Mouse (Mus musculus): ENCODE measurements around the gene Klhdc10. TPM values are rescaled to one million over a fixed set of nuclear protein-coding genes. Genes with fewer than 3 reads are reported as not detected.
"Not testable (repeated sequence)": the region's sequence is repeated elsewhere in the genome, so short reads cannot be mapped to it uniquely, and the experiment has no call there.

Gene Klhdc10
- polyA plus RNA-seq, 1 experiment from 2014 or later: 24.9 TPM

- Histone ChIP-seq H3K4me2 (no peak overlapping the region), H3K4me1 (ENCODE audit: control insufficient read depth, insufficient read depth, low read length) (peaks cover 21% of the 10 kb centered on the region), H3K27ac (ENCODE audit: low read depth, low read length) (peak overlapping the region; percentile 54), H3K9me3 (replicated peaks; ENCODE audit: control insufficient read depth, low read length) (no peaks in the 10 kb centered on the region), H3K4me3 (ENCODE audit: low read depth, low read length) (no peak overlapping the region), H3K27me3 (ENCODE audit: control insufficient read depth, insufficient read depth, low read length) (no peaks in the 10 kb centered on the region), H3K9ac (ENCODE audit: low read depth, low read length) (no peak overlapping the region), H3K36me3 (ENCODE audit: control insufficient read depth, insufficient read depth, low read length) (peaks cover 2% of the 10 kb centered on the region; the same call in 1 of the 2 replicates)
- WGBS (ENCODE audit: insufficient replicate concordance): 48% methylated on average over 12 of the region's 12 CpGs
- no peak for ATAC-seq (replicated peaks; ENCODE audit: insufficient number of reproducible peaks, low FRiP score, low TSS enrichment)
Measured at GRCm38 (mm10) chr6:30359762-30360509, 41.7 kb upstream of the Klhdc10 start.

- Histone ChIP-seq H3K9ac (ENCODE audit: low read depth, low read length) (no peak overlapping the region), H3K9me3 (replicated peaks; ENCODE audit: control insufficient read depth, low read length) (no peaks in the 10 kb centered on the region), H3K27ac (ENCODE audit: low read depth, low read length) (no peak overlapping the region), H3K27me3 (ENCODE audit: control insufficient read depth, insufficient read depth, low read length) (no peaks in the 10 kb centered on the region), H3K4me2 (no peak overlapping the region), H3K4me3 (ENCODE audit: low read depth, low read length) (no peak overlapping the region), H3K36me3 (ENCODE audit: control insufficient read depth, insufficient read depth, low read length) (peaks cover 21% of the 10 kb centered on the region), H3K4me1 (ENCODE audit: control insufficient read depth, insufficient read depth, low read length) (peaks cover 4% of the 10 kb centered on the region)
- ATAC-seq (replicated peaks; ENCODE audit: insufficient number of reproducible peaks, low FRiP score, low TSS enrichment): no peak
- 39% methylated on average over 5 of the region's 5 CpGs for WGBS (ENCODE audit: insufficient replicate concordance)
Measured at GRCm38 (mm10) chr6:30363808-30364207, 37.9 kb upstream of the Klhdc10 start.

DNA sequence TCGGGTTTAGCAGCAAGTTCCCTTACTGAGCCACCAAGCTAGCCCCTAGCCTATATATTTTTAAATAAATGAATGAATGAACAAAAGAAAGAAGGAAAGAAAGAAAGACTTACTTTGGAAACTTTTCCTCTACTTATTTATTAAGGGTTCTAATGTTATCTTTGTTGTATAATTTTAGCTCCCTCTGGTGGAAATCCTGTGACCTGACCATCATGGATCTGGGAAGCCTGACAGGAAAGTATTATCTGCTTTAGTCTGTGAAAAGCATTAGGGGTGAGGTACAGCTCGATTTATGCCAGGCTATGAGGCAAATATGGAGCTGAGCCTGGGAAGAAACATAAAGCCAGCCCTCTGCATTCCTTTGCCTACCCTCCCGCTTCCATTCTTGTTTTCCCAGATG lies 32.4 kb upstream of the Klhdc10 start:
- ATAC-seq (replicated peaks; ENCODE audit: insufficient number of reproducible peaks, low FRiP score, low TSS enrichment): no peak
- Histone ChIP-seq H3K4me3 (ENCODE audit: low read depth, low read length) (no peak overlapping the region), H3K9me3 (replicated peaks; ENCODE audit: control insufficient read depth, low read length) (no peaks in the 10 kb centered on the region), H3K27ac (ENCODE audit: low read depth, low read length) (no peak overlapping the region), H3K27me3 (ENCODE audit: control insufficient read depth, insufficient read depth, low read length) (no peaks in the 10 kb centered on the region), H3K9ac (ENCODE audit: low read depth, low read length) (no peak overlapping the region), H3K4me2 (no peak overlapping the region), H3K4me1 (ENCODE audit: control insufficient read depth, insufficient read depth, low read length) (no peaks in the 10 kb centered on the region), H3K36me3 (ENCODE audit: control insufficient read depth, insufficient read depth, low read length) (peaks cover 43% of the 10 kb centered on the region)
- WGBS (ENCODE audit: insufficient replicate concordance): 75% methylated on average over 3 of the region's 3 CpGs

- H3K4me3 ChIP-seq (ENCODE audit: low read depth, low read length): no peak overlapping the region
- ATAC-seq (replicated peaks; ENCODE audit: insufficient number of reproducible peaks, low FRiP score, low TSS enrichment): no peak
- no peak overlapping the region for H3K4me2 ChIP-seq
- H3K27me3 ChIP-seq (ENCODE audit: control insufficient read depth, insufficient read depth, low read length): no peaks in the 10 kb centered on the region
- no peak overlapping the region for H3K27ac ChIP-seq (ENCODE audit: low read depth, low read length)
- H3K36me3 ChIP-seq (ENCODE audit: control insufficient read depth, insufficient read depth, low read length): peaks cover 36% of the 10 kb centered on the region
- no peak overlapping the region for H3K9ac ChIP-seq (ENCODE audit: low read depth, low read length)
- H3K9me3 ChIP-seq (replicated peaks; ENCODE audit: control insufficient read depth, low read length): no peaks in the 10 kb centered on the region
- WGBS (ENCODE audit: insufficient replicate concordance): 92% methylated on average over 17 of the region's 17 CpGs
- no peaks in the 10 kb centered on the region; the same call in 1 of the 2 replicates for H3K4me1 ChIP-seq (ENCODE audit: control insufficient read depth, insufficient read depth, low read length)
Measured at GRCm38 (mm10) chr6:30372627-30373369, 28.9 kb upstream of the Klhdc10 start.

DNA sequence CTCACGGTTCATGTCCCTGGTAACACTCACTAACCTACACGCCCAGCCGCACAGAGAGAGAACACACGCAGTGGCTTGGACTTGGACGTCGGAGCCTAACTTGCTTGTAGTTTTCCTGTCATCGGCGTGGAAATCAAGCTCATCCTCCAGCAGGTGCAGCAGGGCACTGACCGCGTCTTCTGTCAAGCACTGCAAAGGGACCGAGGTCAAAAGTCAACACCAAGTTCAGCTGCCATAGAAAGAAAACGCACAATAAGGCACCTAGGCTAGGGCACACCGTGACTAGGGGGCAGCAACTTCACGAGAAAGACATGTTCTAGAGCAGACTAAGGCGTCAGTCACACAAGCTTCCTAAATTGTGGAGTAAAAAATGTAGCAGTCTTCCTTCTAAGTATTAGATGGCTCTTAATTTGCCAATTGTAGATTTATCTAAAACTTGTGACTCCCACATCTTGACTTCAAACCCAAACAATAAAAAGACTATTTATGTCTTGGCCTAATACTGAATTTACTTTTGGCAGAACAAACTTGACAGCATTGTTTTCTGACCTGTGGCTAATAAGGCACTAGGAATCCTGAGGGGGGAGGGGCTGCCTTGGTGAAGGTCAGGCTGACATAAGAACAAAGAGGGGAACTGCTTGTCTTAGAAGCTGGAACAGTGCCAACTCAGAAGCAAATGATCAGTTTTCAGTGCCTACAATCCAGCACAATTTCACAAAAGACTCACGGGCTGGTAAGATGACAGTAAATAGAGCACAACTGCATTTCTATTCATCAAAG lies 26.7 kb upstream of the Klhdc10 start:
- ATAC-seq (replicated peaks; ENCODE audit: insufficient number of reproducible peaks, low FRiP score, low TSS enrichment): no peak
- 90% methylated on average over 16 of the region's 16 CpGs for WGBS (ENCODE audit: insufficient replicate concordance)

DNA sequence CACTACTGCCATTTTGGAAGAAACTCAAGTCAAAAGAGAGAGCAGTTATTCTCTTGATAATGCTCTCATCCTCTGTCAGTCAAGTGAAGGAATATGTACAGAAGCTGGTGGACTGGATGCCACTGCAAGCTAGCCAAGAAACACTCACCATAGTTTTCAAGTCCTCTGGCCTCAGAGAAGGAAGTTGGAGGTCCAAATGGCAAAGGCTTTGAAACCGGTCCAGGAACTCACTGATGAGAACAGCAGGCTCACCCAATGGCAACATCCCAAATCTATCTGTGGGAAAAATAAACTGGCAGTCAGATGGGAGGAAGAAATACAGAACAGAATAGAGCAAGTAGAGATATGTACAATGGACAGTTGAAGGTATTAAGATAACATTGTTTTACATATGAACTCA lies 25.9 kb upstream of the Klhdc10 start:
- no peak overlapping the region for H3K9ac ChIP-seq (ENCODE audit: low read depth, low read length)
- H3K4me2 ChIP-seq: no peak overlapping the region
- no peak overlapping the region for H3K4me3 ChIP-seq (ENCODE audit: low read depth, low read length)
- H3K9me3 ChIP-seq (replicated peaks; ENCODE audit: control insufficient read depth, low read length): no peaks in the 10 kb centered on the region
- peak overlapping the region; percentile 42; the same call in 1 of the 2 replicates for H3K27ac ChIP-seq (ENCODE audit: low read depth, low read length)
- H3K36me3 ChIP-seq (ENCODE audit: control insufficient read depth, insufficient read depth, low read length): peaks cover 41% of the 10 kb centered on the region
- 84% methylated on average over 1 of the region's 1 CpGs for WGBS (ENCODE audit: insufficient replicate concordance)
- no peaks in the 10 kb centered on the region; the same call in 1 of the 2 replicates for H3K4me1 ChIP-seq (ENCODE audit: control insufficient read depth, insufficient read depth, low read length)
- no peak for ATAC-seq (replicated peaks; ENCODE audit: insufficient number of reproducible peaks, low FRiP score, low TSS enrichment)
- H3K27me3 ChIP-seq (ENCODE audit: control insufficient read depth, insufficient read depth, low read length): no peaks in the 10 kb centered on the region

More for the DNA sequence above, 26.7 kb upstream of the Klhdc10 start:
- Histone ChIP-seq H3K9ac (ENCODE audit: low read depth, low read length) (no peak overlapping the region), H3K4me2 (no peak overlapping the region), H3K9me3 (replicated peaks; ENCODE audit: control insufficient read depth, low read length) (no peaks in the 10 kb centered on the region), H3K4me1 (ENCODE audit: control insufficient read depth, insufficient read depth, low read length) (no peaks in the 10 kb centered on the region; the same call in 1 of the 2 replicates), H3K27ac (ENCODE audit: low read depth, low read length) (peak overlapping the region; percentile 42; the same call in 1 of the 2 replicates), H3K27me3 (ENCODE audit: control insufficient read depth, insufficient read depth, low read length) (no peaks in the 10 kb centered on the region), H3K36me3 (ENCODE audit: control insufficient read depth, insufficient read depth, low read length) (peaks cover 36% of the 10 kb centered on the region), H3K4me3 (ENCODE audit: low read depth, low read length) (no peak overlapping the region)

DNA sequence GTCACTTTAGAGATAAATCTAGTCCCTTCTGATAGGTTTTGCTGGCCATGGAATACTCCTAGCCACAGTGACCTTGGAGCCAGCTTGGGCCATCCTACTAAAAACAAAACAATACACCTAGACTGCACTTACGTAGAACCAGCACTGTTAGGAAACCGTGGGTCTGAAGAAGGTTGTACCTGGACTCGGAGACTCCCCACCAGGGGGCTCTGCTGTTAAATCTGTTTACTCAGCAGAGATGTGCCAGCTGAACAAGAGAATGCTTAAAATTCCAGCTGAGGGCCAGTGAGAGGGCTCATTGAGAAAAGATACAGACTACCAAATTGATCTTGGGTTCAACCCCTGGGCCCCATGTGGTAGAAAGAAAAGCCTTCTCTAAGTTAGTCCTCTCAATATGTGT lies 20.6 kb upstream of the Klhdc10 start:
- H3K4me1 ChIP-seq (ENCODE audit: control insufficient read depth, insufficient read depth, low read length): 0 out of 2 replicates have a peak, but pooled peaks cover 6% of the 10 kb centered on the region
- no peak overlapping the region for H3K4me2 ChIP-seq
- no peaks in the 10 kb centered on the region for H3K9me3 ChIP-seq (replicated peaks; ENCODE audit: control insufficient read depth, low read length)
- peaks cover 28% of the 10 kb centered on the region for H3K36me3 ChIP-seq (ENCODE audit: control insufficient read depth, insufficient read depth, low read length)
- no peaks in the 10 kb centered on the region for H3K27me3 ChIP-seq (ENCODE audit: control insufficient read depth, insufficient read depth, low read length)
- WGBS (ENCODE audit: insufficient replicate concordance): 65% methylated on average over 3 of the region's 3 CpGs
- H3K9ac ChIP-seq (ENCODE audit: low read depth, low read length): no peak overlapping the region
- ATAC-seq (replicated peaks; ENCODE audit: insufficient number of reproducible peaks, low FRiP score, low TSS enrichment): no peak
- H3K27ac ChIP-seq (ENCODE audit: low read depth, low read length): no peak overlapping the region
- no peak overlapping the region for H3K4me3 ChIP-seq (ENCODE audit: low read depth, low read length)

- H3K4me1 ChIP-seq (ENCODE audit: control insufficient read depth, insufficient read depth, low read length); H3K9me3 ChIP-seq (replicated peaks; ENCODE audit: control insufficient read depth, low read length); ATAC-seq (replicated peaks; ENCODE audit: insufficient number of reproducible peaks, low FRiP score, low TSS enrichment); H3K27me3 ChIP-seq (ENCODE audit: control insufficient read depth, insufficient read depth, low read length); H3K27ac ChIP-seq (ENCODE audit: low read depth, low read length): not testable (repeated sequence)
- 22% methylated on average over 4 of the region's 4 CpGs for WGBS (ENCODE audit: insufficient replicate concordance)
- H3K4me2 ChIP-seq: peak overlapping the region; percentile 60
- H3K4me3 ChIP-seq (ENCODE audit: low read depth, low read length): peak overlapping the region; percentile 73
- H3K36me3 ChIP-seq (ENCODE audit: control insufficient read depth, insufficient read depth, low read length): peaks cover 11% of the 10 kb centered on the region
- peak overlapping the region; percentile 85 for H3K9ac ChIP-seq (ENCODE audit: low read depth, low read length)
Measured at GRCm38 (mm10) chr6:30390271-30390670, 11.4 kb upstream of the Klhdc10 start.
